Comparison of ENCODE assay signal across 8 mouse cellular contexts in genomic region chr13:62652681-62653368, GRCm38 (mm10). TPM values are rescaled to one million over a fixed set of nuclear protein-coding genes. Genes with fewer than 3 reads are reported as not detected.
DNase-seq lines count a peak whose midpoint lies in the region; ATAC-seq lines count a peak whose summit lies in the region.
"Not testable (repeated sequence)": the region's sequence is repeated elsewhere in the genome, so short reads cannot be mapped to it uniquely, and the experiment has no call there.

No protein-coding gene starts in this region.

- not testable (repeated sequence) for H3K27me3 ChIP-seq in hindbrain, embryonic 11.5 days (ENCODE audit: control insufficient read depth, insufficient read depth, low read length); lung, embryonic 16.5 days (ENCODE audit: control insufficient read depth, insufficient read depth, low read depth, low read length)

- peak overlapping the region; percentile 43 for H3K4me3 ChIP-seq in hindbrain, embryonic 11.5 days (ENCODE audit: low read depth, low read length)
- H3K4me3 ChIP-seq in lung, embryonic 16.5 days (ENCODE audit: low read length), result peak overlapping the region; percentile 51

- peak overlapping the region; percentile 7; the same call in 1 of the 2 replicates for H3K27ac ChIP-seq in hindbrain, embryonic 11.5 days (ENCODE audit: low read depth, low read length)
- not testable (repeated sequence) for H3K27ac ChIP-seq in lung, embryonic 16.5 days (ENCODE audit: low read length)

- peak overlapping the region; percentile 52; the same call in 1 of the 2 replicates for H3K9ac ChIP-seq in hindbrain, embryonic 11.5 days (ENCODE audit: low read depth, low read length)
- peak overlapping the region; percentile 43 for H3K9ac ChIP-seq in lung, embryonic 16.5 days (ENCODE audit: low read length)

- peak overlapping the region; percentile 34 for H3K4me2 ChIP-seq in hindbrain, embryonic 11.5 days (replicated peaks; ENCODE audit: low read depth, low read length)
- peak overlapping the region; percentile 52 for H3K4me2 ChIP-seq in lung, embryonic 16.5 days (ENCODE audit: low read depth, low read length)

- ATAC-seq in hindbrain, embryonic 11.5 days (ENCODE audit: low FRiP score), result peak; percentile 100
- ATAC-seq in lung, embryonic 16.5 days (ENCODE audit: low read depth), result peak; percentile 100

- peak; percentile 90 for DNase-seq in MN1 (ENCODE audit: low spot score)
- DNase-seq in cerebellum, adult 8-10 months, result peak; percentile 55
- DNase-seq in frontal cortex, adult 2 months (ENCODE audit: extremely low spot score in 1 of 2, low spot score in 1 of 2), result peak; percentile 67 to 82
- DNase-seq in hindbrain, embryonic 11.5 days (ENCODE audit: low spot score), result peak; percentile 72
- DNase-seq in layer of hippocampus, adult 9-11 months, result peak; percentile 82
- peak; percentile 60 for DNase-seq in ovary, adult 18-20 months (ENCODE audit: low spot score)
- peak; percentile 85 for DNase-seq in thymus, postnatal 0 days (ENCODE audit: low spot score)

- not testable (repeated sequence) for H3K4me1 ChIP-seq in hindbrain, embryonic 11.5 days (replicated peaks; ENCODE audit: control insufficient read depth, insufficient read depth, low read length); lung, embryonic 16.5 days (replicated peaks; ENCODE audit: control insufficient read depth, insufficient read depth, low read length)

- not testable (repeated sequence) for H3K9me3 ChIP-seq in hindbrain, embryonic 11.5 days (ENCODE audit: control insufficient read depth, low read length); lung, embryonic 16.5 days (ENCODE audit: control insufficient read depth, low read length)

- H3K36me3 ChIP-seq in hindbrain, embryonic 11.5 days (ENCODE audit: control insufficient read depth, insufficient read depth, low read length); lung, embryonic 16.5 days (ENCODE audit: control insufficient read depth, insufficient read depth, low read length): not testable (repeated sequence)

- 1% methylated on average over 16 of the region's 16 CpGs for WGBS in hindbrain, embryonic 11.5 days
- under 1% methylated on average over 16 of the region's 16 CpGs for WGBS in lung, embryonic 16.5 days

RNA-seq across cellular contexts. Expression of gene 6720489N17Rik, which starts 28.8 kb away (rescaled TPM):
- 3.2 and 3.7 TPM in 2 replicates for polyA plus RNA-seq in frontal cortex, adult 2 months (2012; rRNA removed)
- 12.0 and 13.8 TPM in 2 replicates for polyA plus RNA-seq in hindbrain, embryonic 11.5 days (2014; fragmentation: Nextera tagmentation; extraction: Ambion mirVana)
- 13.7 and 13.9 TPM in 2 replicates for polyA plus RNA-seq in lung, embryonic 16.5 days (2015; fragmentation: Nextera tagmentation; extraction: Ambion mirVana)
- polyA plus RNA-seq in thymus, postnatal 0 days (2015; fragmentation: Nextera tagmentation; extraction: Ambion mirVana), result 5.1 and 5.3 TPM in 2 replicates
